Mouse (Mus musculus): ENCODE results near the gene Pigc. TPM values are rescaled to one million over a fixed set of nuclear protein-coding genes. Genes with fewer than 3 reads are reported as not detected.

The Pigc gene
- 27.5 and 27.6 TPM in 2 replicates for polyA plus RNA-seq (2015; fragmentation: Nextera tagmentation; extraction: Ambion mirVana)

DNA sequence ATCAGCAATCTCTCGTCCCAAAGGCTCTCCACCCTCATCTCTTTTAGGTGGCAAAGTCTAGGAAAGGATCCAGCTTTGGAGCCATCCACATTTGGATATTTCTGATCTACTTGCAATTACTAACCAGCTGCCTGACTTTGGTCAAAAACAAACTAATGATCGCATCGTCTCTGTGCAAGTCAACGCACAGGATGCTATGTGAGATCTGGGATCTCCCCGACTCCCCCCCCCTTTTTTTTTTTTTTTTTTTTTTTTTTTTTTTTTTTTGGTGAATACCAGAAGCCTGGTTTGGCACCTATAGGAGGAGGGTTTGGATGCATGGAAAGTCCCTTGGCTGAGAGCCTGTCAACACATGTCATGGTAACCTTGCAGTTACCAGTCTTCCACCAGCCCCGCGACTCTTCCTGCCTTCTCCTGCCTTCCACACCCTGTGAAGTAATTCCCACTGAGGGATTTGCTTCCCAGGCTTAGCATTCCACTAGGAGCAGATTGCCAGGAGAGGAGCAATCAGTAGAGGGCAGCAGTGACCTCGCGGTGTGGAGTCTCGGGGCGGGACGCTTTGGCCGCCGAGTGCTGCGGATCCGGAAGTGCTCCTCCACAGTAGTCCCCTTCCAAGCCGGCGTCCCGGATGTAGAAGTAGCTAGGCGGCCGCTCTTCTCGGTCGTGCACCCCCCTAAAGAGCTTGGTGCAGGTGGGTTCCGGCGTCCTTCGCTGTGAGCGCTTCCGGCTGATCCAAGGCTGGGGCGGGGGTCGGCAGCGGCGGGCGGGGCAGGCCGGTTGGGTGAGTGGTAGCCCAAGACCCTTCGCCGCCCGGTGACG is at the start of gene Pigc:
TSS of gene Pigc (plus strand) at position 598 of the 819 bp plus-strand sequence.

DNA sequence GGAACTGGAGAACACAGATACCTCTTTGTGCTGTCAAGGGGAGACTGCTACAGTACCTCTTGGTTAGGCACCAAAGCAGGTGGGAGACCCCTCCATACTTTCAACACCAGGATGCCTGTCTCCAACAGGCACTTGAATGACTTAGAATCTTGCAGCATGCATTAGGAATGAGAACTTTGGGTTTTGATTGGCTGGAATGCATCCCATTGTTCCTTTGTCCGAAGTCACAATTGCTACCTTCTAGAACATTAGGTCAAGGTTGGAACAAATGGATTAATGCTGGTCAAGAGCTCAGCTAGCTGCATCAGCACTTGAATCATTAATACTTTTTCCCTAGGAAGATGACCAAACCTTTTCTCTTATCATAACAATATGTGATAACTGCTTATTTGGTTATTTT is 10.6 kb downstream of the Pigc start, which contains the start of gene 4930558K02Rik:
TSS of gene 4930558K02Rik (minus strand) at position 101 of the 400 bp plus-strand sequence.

Other genes starting within 250 kb of the Pigc start
- 0.13 TPM in 1 of 2 replicates, not detected in the other for gene Fasl, start 180.7 kb upstream of the Pigc start, polyA plus RNA-seq (2015; fragmentation: Nextera tagmentation; extraction: Ambion mirVana)
- gene Suco, start 92.5 kb upstream of the Pigc start, polyA plus RNA-seq (2015; fragmentation: Nextera tagmentation; extraction: Ambion mirVana): 23.3 and 24.9 TPM in 2 replicates
- gene 4930558K02Rik, start 10.4 kb downstream of the Pigc start, polyA plus RNA-seq (2015; fragmentation: Nextera tagmentation; extraction: Ambion mirVana): 0.21 TPM in 1 of 2 replicates, not detected in the other

All from neural tube, postnatal 0 days (tissue).